Mouse (Mus musculus): Measurements from ENCODE around the gene Plin1. TPM values are rescaled to one million over a fixed set of nuclear protein-coding genes. Genes with fewer than 3 reads are reported as not detected.

Gene Plin1
- total and polyA plus RNA-seq, 2 experiments from 2014 or later: 0.11 TPM; not detected in 1

DNA sequence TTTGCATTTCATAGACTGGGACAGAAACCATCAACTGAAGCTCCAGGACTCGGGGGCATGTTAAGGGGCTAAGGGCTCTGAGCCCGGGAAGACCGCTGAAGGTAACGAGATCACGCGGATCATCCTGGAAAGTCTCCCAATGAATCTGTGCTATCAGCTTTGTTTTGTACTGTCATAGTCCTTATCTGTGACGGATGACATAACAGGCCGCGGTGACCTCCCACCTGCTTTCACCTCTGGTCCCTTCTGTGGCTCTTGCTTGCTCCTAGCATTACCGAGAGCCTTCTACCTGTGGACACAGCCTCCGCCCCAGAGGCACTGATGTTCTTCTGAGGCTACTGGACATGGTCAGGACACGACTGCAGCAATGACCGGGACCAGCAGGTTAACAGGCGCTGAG is 3.8 kb upstream of the Plin1 start:
- Histone ChIP-seq H3K9ac (replicated peaks; ENCODE audit: low read depth, low read length) (no peak overlapping the region), H3K9me3 (replicated peaks; ENCODE audit: control insufficient read depth, low read length) (no peaks in the 10 kb centered on the region), H3K4me1 (ENCODE audit: control insufficient read depth, insufficient read depth) (no peaks in the 10 kb centered on the region), H3K27me3 (ENCODE audit: control insufficient read depth, insufficient read depth, low read length) (peaks cover 4% of the 10 kb centered on the region; the same call in 1 of the 2 replicates), H3K4me3 (ENCODE audit: low read depth, low read length) (no peak overlapping the region), H3K4me2 (ENCODE audit: low read depth, low read length) (no peak overlapping the region), H3K27ac (ENCODE audit: low read depth) (no peak overlapping the region), H3K36me3 (replicated peaks; ENCODE audit: control insufficient read depth, insufficient read depth, low read length) (0 out of 2 replicates have a peak, but pooled peaks cover 3% of the 10 kb centered on the region)
- TF ChIP-seq EP300 (IDR thresholded peaks at IDR 0.05; ENCODE audit: low read depth) (no peak), CTCF (IDR thresholded peaks at IDR 0.05; ENCODE audit: low read depth) (no peak)
- WGBS: 80% methylated on average over 14 of the region's 14 CpGs
- no peak for DNase-seq (ENCODE audit: low spot score)
- ATAC-seq (ENCODE audit: insufficient read depth, low read depth): no peak

DNA sequence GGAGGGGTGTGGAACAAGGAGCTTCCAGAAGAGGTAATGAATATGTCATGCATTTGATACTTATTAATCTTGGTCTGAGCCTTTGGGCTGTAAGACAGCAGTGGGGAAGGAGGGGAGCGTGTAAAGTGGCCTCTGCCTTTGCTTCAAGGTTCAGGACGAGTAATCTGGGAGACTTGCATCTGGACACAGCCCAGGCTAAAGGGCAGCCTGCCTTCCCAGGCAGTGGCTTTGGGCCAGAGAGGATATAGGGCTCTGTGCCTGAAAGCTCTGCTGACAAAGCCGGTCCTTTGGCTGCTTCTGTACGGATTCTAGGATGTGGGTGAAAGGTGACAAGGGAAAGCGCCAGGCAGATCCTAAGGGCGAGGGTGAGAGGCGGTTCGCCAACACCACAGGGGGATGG is 1.9 kb upstream of the Plin1 start:
- Histone ChIP-seq H3K27me3 (ENCODE audit: control insufficient read depth, insufficient read depth, low read length) (peaks cover 8% of the 10 kb centered on the region; the same call in 1 of the 2 replicates), H3K4me1 (ENCODE audit: control insufficient read depth, insufficient read depth) (no peaks in the 10 kb centered on the region), H3K4me3 (ENCODE audit: low read depth, low read length) (no peak overlapping the region), H3K36me3 (replicated peaks; ENCODE audit: control insufficient read depth, insufficient read depth, low read length) (0 out of 2 replicates have a peak, but pooled peaks cover 3% of the 10 kb centered on the region), H3K4me2 (ENCODE audit: low read depth, low read length) (no peak overlapping the region), H3K27ac (ENCODE audit: low read depth) (no peak overlapping the region), H3K9me3 (replicated peaks; ENCODE audit: control insufficient read depth, low read length) (no peaks in the 10 kb centered on the region), H3K9ac (replicated peaks; ENCODE audit: low read depth, low read length) (no peak overlapping the region)
- ATAC-seq (ENCODE audit: insufficient read depth, low read depth): peak; percentile 27; the same call in 1 of the 2 replicates
- no peak for TF ChIP-seq EP300 (IDR thresholded peaks at IDR 0.05; ENCODE audit: low read depth)
- no peak for TF ChIP-seq CTCF (IDR thresholded peaks at IDR 0.05; ENCODE audit: low read depth)
- no peak for DNase-seq (ENCODE audit: low spot score)
- 59% methylated on average over 8 of the region's 8 CpGs for WGBS

DNA sequence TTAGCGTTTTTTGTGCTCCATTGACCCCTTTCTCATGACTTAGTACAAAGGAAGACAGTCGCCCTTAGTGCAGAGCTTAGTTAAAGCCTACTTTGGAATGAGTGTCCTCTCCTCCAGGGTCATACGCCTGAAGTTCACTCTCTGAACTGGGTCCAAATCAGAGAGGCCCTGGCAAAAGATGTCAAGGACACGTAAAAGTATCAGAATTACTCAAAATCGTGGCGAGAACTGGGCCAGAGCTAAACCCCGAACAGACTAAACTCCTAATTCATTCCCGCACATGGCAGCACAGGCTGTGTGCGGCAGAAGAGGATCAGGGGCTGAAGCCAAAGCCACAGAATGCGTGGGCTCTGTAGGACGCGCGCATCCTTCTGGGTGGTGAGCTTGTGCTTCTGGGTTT is 1.3 kb downstream of the Plin1 start:
- Histone ChIP-seq H3K4me3 (ENCODE audit: low read depth, low read length) (no peak overlapping the region), H3K4me1 (ENCODE audit: control insufficient read depth, insufficient read depth) (no peaks in the 10 kb centered on the region), H3K27ac (ENCODE audit: low read depth) (no peak overlapping the region), H3K36me3 (replicated peaks; ENCODE audit: control insufficient read depth, insufficient read depth, low read length) (0 out of 2 replicates have a peak, but pooled peaks cover 2% of the 10 kb centered on the region), H3K9me3 (replicated peaks; ENCODE audit: control insufficient read depth, low read length) (no peaks in the 10 kb centered on the region), H3K9ac (replicated peaks; ENCODE audit: low read depth, low read length) (no peak overlapping the region), H3K4me2 (ENCODE audit: low read depth, low read length) (no peak overlapping the region), H3K27me3 (ENCODE audit: control insufficient read depth, insufficient read depth, low read length) (peaks cover 9% of the 10 kb centered on the region; the same call in 1 of the 2 replicates)
- 78% methylated on average over 13 of the region's 13 CpGs for WGBS
- ATAC-seq (ENCODE audit: insufficient read depth, low read depth): no peak
- no peak for TF ChIP-seq CTCF (IDR thresholded peaks at IDR 0.05; ENCODE audit: low read depth)
- no peak for DNase-seq (ENCODE audit: low spot score)

DNA sequence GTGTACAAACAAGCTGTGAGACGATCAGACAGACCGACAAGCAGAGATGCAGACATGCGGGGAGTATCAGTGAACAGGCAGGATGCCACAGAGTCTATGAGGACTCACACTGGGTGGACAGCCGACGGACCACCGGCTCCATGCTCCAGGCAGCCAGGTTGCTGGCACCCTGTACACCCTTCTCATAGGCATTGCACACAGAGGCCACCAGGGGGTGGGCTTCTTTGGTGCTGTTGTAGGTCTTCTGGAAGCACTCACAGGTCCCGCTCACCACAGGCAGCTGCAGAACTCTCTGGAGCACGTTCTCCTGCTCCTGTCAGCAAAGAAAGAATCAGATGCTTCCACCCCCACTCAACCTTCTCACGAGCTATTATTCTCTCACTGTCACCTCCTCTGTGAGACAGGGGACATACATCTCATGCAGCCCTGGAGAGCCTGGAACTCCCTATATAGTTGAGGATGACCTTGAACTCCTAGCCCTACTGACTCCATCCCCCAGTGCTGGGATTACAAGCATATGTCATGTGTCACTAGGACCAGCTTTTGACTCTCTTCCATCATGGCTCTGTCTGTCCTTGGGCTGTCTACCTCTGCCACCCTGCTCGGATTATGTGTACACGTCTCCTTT is 2.8 kb downstream of the Plin1 start:
- H3K9ac ChIP-seq (replicated peaks; ENCODE audit: low read depth, low read length): no peak overlapping the region
- 52% methylated on average over 11 of the region's 11 CpGs for WGBS
- DNase-seq (ENCODE audit: low spot score) (no peak), ATAC-seq (ENCODE audit: insufficient read depth, low read depth) (no peak)
- H3K36me3 ChIP-seq (replicated peaks; ENCODE audit: control insufficient read depth, insufficient read depth, low read length): no peaks in the 10 kb centered on the region
- no peak overlapping the region for H3K4me3 ChIP-seq (ENCODE audit: low read depth, low read length)
- H3K27ac ChIP-seq (ENCODE audit: low read depth): no peak overlapping the region
- no peaks in the 10 kb centered on the region for H3K9me3 ChIP-seq (replicated peaks; ENCODE audit: control insufficient read depth, low read length)
- H3K27me3 ChIP-seq (ENCODE audit: control insufficient read depth, insufficient read depth, low read length): peaks cover 9% of the 10 kb centered on the region; the same call in 1 of the 2 replicates
- H3K4me2 ChIP-seq (ENCODE audit: low read depth, low read length): no peak overlapping the region
- H3K4me1 ChIP-seq (ENCODE audit: control insufficient read depth, insufficient read depth): no peaks in the 10 kb centered on the region
- TF ChIP-seq CTCF (IDR thresholded peaks at IDR 0.05; ENCODE audit: low read depth) (peak; percentile 25; the same call in 1 of the 2 replicates), EP300 (IDR thresholded peaks at IDR 0.05; ENCODE audit: low read depth) (no peak)

DNA sequence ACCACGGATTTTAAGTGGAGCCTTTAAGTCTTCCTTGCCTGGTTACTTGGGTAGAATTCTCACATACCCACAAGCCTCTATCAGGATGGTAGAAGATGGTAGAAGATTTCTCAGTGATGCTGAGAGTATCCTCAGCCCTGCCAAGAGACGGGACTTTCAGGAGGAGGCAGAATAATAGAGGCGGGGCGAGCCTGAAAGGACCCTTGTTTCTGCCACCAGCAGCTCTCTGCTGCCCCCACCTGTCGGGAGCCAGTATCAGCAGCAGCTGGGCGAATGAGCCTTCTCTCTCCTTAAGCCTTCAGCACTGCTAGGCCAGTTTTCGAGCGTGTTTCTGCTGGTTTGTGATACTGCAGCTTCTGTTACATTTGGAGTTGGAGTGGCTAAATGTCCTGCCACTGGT is 3.5 kb downstream of the Plin1 start:
- no peaks in the 10 kb centered on the region for H3K4me1 ChIP-seq (ENCODE audit: control insufficient read depth, insufficient read depth)
- no peaks in the 10 kb centered on the region for H3K36me3 ChIP-seq (replicated peaks; ENCODE audit: control insufficient read depth, insufficient read depth, low read length)
- no peak overlapping the region for H3K4me2 ChIP-seq (ENCODE audit: low read depth, low read length)
- H3K9me3 ChIP-seq (replicated peaks; ENCODE audit: control insufficient read depth, low read length): no peaks in the 10 kb centered on the region
- H3K9ac ChIP-seq (replicated peaks; ENCODE audit: low read depth, low read length): no peak overlapping the region
- WGBS: 3% methylated on average over 8 of the region's 8 CpGs
- H3K27me3 ChIP-seq (ENCODE audit: control insufficient read depth, insufficient read depth, low read length): peaks cover 9% of the 10 kb centered on the region; the same call in 1 of the 2 replicates
- DNase-seq (ENCODE audit: low spot score) (peak; percentile 63), ATAC-seq (ENCODE audit: insufficient read depth, low read depth) (no peak)
- H3K27ac ChIP-seq (ENCODE audit: low read depth): no peak overlapping the region
- TF ChIP-seq CTCF (IDR thresholded peaks at IDR 0.05; ENCODE audit: low read depth) (peak; percentile 74), EP300 (IDR thresholded peaks at IDR 0.05; ENCODE audit: low read depth) (no peak)
- H3K4me3 ChIP-seq (ENCODE audit: low read depth, low read length): no peak overlapping the region

DNA sequence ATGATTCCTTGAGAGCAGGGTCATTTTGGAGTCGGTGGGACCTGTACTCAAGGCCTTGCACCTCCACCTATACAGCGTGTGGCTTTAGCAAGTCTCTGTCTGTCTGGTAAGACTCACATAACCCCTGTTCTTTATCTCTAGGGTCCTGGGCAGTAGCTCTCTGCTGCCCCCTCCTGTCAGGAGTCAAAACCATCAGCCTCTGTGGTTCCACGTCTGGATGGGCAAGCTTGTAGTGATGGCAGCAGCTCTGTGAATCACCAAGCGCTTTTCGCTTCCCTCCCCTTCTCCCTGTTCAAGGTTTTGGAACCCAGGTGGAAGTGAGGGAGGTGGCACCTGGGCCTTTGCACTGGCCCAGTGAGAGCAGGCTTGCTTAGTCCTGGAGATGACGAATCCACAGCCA is 4.5 kb downstream of the Plin1 start:
- ATAC-seq (ENCODE audit: insufficient read depth, low read depth) (peak; percentile 28; the same call in 1 of the 2 replicates), DNase-seq (ENCODE audit: low spot score) (peak; percentile 43)
- Histone ChIP-seq H3K9ac (replicated peaks; ENCODE audit: low read depth, low read length) (no peak overlapping the region), H3K27me3 (ENCODE audit: control insufficient read depth, insufficient read depth, low read length) (peaks cover 9% of the 10 kb centered on the region; the same call in 1 of the 2 replicates), H3K4me1 (ENCODE audit: control insufficient read depth, insufficient read depth) (no peaks in the 10 kb centered on the region), H3K4me3 (ENCODE audit: low read depth, low read length) (no peak overlapping the region), H3K9me3 (replicated peaks; ENCODE audit: control insufficient read depth, low read length) (no peaks in the 10 kb centered on the region), H3K4me2 (ENCODE audit: low read depth, low read length) (no peak overlapping the region), H3K27ac (ENCODE audit: low read depth) (no peak overlapping the region), H3K36me3 (replicated peaks; ENCODE audit: control insufficient read depth, insufficient read depth, low read length) (no peaks in the 10 kb centered on the region)
- 23% methylated on average over 6 of the region's 6 CpGs for WGBS
- no peak for TF ChIP-seq EP300 (IDR thresholded peaks at IDR 0.05; ENCODE audit: low read depth)
- TF ChIP-seq CTCF (IDR thresholded peaks at IDR 0.05; ENCODE audit: low read depth): peak; percentile 81
